Mouse (Mus musculus) fat pad, adult 2 months (tissue): ENCODE data around the gene Cd44.

Source experiments
- DNase-seq: peaks from one replicate; pipeline ENCODE4 v3.0.0-alpha.2; 2011; ENCODE audit warnings: low read depth, low spot score; ENCODE audit errors: extremely low read depth

The Cd44 gene

DNA sequence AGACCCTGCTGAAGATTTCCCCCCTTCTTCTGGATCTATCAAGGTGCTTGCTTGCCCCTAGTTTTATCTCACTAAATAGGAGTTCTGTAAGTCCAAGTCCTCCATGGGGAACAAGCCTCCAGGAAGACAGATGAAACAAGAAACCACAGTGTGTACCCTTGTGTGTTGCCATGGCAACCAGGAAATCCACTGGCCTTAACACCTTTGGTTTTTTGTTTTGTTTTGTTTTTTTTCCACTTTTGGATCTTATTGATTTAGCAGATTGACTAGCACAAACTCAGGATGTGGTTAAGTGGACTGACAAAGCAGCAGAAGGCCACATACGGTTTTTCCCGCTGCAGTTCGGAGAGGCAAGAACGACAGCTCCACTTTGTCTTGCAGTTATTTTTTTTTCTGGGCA lies 27.6 kb downstream of the Cd44 start:
- DNase-seq: no peak

DNA sequence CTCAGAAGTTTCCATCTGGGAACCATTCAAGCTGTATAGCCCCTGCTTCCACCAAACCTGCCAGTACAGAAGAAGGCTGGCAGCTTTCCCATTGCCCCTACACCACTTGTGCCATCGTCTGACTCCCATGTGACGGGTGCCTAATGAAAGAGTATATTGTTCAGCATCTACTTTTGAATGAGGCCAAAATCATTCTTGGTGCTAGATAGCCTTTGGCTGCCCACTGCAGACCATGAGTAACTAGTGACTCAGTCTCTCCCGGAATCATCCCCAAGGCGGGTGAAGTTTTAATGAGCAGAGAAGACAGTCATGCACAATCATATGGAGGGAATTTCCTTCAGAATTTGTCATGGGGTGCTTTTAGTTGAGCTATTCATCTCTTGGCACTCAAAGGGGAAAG lies 28.3 kb downstream of the Cd44 start:
- no peak for DNase-seq

DNA sequence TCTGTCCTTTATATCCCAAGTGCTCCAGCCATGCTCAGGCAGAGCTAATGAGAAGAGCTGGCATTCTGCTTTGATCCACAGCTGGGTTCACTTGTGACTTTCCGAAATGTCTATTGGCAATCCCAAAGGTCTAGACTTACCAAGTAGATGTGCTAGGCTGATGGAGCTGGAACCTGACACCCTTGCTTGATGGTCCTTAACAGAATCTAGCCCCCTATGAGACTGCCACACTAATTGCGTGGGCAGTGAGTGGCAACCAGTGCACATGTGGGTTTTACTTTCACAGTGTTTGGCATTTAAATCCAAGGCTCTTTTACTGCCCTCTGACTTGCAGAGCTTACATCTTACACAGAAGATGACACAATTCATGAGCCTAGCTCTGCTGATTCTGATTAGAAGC lies 29.0 kb downstream of the Cd44 start:
- DNase-seq: no peak

DNA sequence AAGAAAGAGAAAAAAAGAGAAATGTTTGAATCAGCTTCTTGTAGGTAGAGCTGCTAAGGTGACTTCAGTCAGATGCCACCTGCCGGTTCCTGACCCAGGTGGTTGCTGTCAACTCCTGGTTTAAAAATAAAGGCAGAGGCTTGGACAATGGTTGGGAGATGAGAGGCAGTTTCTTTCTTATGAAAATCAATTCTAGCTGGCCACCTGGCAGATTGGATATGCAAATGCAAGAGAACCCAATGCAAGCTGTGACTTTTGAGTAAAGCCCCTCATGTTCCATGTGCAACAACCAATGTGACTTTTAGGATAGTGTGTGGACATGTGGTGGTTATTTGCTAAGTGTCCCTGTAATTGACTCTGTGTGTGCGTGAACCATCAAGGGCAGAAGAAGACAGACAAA lies 33.0 kb downstream of the Cd44 start:
- DNase-seq: no peak

- no peak for DNase-seq
These were observed 33.9 kb downstream of the Cd44 start for GRCm38 (mm10) chr2:102867396-102868088.

DNA sequence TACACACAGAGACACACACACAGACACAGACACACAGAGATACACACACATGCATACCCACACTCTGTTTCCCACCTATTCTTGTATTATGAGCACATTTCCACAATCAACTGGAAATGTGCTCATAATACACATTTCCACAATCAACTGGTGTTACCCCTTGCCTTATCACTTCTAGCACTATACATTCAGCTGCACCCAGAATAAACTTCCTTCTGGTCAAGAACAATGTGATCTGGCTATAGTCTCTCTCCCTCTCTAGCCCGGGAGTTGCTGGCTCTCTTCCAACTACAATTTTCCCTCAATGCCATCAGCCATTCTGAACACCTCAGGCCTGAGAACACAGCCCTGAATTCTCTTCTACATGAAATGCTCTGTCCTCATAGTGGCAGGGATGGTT lies 34.9 kb downstream of the Cd44 start:
- no peak for DNase-seq

DNA sequence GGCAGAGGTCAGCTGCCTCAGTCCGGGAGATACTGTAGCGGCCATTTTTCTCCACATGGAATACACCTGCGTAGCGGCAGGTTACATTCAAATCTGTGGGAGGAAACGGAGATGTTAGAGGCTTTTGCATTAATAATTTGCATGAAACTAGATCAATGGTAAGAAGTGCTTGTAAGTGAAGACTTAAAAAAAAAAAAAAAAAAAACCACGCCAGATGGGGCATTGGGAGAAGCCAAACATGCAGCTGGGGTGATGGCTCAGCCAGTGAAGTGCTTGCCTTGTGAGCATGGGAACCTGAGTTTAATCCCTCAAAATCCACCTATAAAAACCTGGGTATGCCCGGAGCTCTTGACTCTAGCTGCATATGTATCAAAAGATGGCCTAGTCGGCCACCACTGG lies 36.1 kb downstream of the Cd44 start:
- no peak for DNase-seq

GRCm38 (mm10) chr2:102864695-102865353 lies 36.6 kb downstream of the Cd44 start:
- peak; percentile 84 for DNase-seq

GRCm38 (mm10) chr2:102864036-102864435 lies 37.4 kb downstream of the Cd44 start:
- DNase-seq: no peak

- peak; percentile 77 for DNase-seq
These were observed 37.9 kb downstream of the Cd44 start for GRCm38 (mm10) chr2:102863583-102863982.

GRCm38 (mm10) chr2:102862706-102863105 lies 38.8 kb downstream of the Cd44 start:
- DNase-seq: peak; percentile 79

GRCm38 (mm10) chr2:102858271-102858670 lies 43.2 kb downstream of the Cd44 start:
- no peak for DNase-seq

GRCm38 (mm10) chr2:102853297-102853696 lies 48.2 kb downstream of the Cd44 start:
- DNase-seq: no peak

- no peak for DNase-seq
These were observed 49.5 kb downstream of the Cd44 start for GRCm38 (mm10) chr2:102851936-102852477.

DNA sequence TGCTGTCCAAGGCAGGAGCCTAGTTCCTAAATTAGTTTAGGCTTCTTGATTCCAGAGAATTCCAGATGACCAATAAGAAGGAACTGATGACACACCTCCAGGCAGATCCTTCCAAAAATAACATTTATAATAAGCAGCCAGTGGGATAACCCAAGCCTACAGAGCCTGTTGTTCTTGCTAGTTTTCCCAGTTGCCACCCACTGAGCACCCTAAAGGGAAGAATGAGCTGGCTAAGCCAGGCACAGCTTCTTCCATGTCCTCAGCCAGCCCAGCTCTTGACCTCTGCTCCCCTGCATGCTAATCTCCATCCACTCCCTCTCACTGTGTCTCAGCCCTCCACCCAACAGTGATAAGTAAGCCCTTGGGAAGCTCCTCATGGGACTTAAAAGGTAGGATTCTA lies 51.4 kb downstream of the Cd44 start:
- DNase-seq: peak; percentile 79

DNA sequence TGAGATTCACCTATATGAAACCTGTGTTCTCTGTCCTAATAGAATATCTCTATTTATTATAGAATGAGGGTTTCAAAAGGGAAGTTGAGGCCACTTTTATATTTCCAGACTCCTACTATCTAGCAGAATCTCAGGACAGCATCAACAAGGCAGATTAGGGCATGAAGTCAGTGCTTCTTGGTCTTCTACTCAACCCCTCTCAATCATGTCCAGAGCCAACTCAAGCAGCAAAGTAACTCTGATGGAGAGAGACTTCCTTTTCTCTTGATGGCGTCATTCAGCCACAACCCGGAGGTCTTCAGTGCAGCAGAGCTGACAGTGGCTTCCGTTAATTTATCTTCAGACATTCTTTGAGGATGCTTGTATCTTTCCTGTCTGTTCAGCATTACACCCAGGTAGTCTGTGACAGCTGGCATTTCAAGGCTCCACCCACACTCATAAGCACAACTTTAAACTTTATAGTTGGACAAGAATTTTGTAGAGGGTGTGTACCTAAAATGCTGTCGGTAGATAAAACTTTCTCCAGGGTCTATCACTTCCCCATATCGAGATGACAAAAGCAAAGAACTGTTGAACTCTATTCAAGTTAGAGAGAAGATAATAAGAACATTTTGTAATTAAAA lies 52.5 kb downstream of the Cd44 start:
- DNase-seq: no peak

DNA sequence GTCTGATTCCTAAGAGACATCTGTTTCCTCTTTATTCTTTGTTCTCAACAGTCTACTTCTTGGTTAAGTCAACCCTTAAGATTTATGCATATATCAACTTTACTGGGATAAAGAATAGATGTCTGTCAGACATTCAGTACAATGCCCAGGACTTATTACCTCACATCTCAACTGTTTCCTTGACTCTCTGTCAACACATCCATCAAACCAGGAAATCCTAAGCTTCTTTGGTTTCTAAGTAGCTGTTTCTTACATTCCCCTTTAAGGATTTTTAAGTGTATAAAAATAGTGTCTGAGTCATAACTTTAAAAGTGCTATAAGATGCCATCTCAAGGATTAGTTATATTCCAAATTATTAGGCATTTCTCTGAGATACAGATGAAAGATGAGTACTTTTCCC lies 60.2 kb downstream of the Cd44 start:
- DNase-seq: no peak

GRCm38 (mm10) chr2:102838179-102838578 lies 63.3 kb downstream of the Cd44 start:
- no peak for DNase-seq

GRCm38 (mm10) chr2:102831547-102831946 lies 69.9 kb downstream of the Cd44 start:
- no peak for DNase-seq

- no peak for DNase-seq
These were observed 72.3 kb downstream of the Cd44 start for GRCm38 (mm10) chr2:102829201-102829600.

DNA sequence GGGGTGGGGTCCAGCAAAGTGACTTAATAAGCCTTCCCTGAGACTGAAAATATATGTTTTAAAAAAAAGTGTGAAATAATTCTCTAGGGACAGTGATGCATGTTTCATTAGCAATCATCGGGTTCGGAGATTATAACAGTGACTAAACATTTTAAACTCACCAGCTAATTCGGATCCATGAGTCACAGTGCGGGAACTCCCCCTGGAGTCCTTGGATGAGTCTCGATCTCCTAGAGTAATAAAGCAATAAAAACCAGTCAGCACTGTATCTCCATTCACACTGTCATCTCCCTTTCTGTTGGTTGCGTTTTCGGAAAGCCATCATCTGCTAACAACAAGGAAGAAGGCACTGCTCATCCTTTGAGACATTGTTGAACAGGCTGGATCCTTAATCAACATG lies 73.1 kb downstream of the Cd44 start:
- DNase-seq: no peak

GRCm38 (mm10) chr2:102827841-102828240 lies 73.6 kb downstream of the Cd44 start:
- DNase-seq: no peak
